Mouse (Mus musculus) intestine, postnatal 0 days (tissue): ENCODE data around the gene Dync2li1. TPM values are rescaled to one million over a fixed set of nuclear protein-coding genes. Genes with fewer than 3 reads are reported as not detected.

Experiments
- ATAC-seq: fragments of 200-750 bp; cut with Nextera tagmentation; 2 replicates; pipeline ENCODE4 v1.8.0; 2017; ENCODE audit warnings: mild to moderate bottlenecking, moderate TSS enrichment, moderate library complexity
- H3K27ac ChIP-seq: fragments of 300-500 bp; sonication (generic); 2 replicates; pipeline ENCODE4 v1.5.1; 2014; ENCODE audit warnings: mild to moderate bottlenecking, low read depth, low read length, moderate library complexity
- H3K27me3 ChIP-seq: fragments of 300-500 bp; sonication (generic); replicated peaks from 2 replicates; pipeline ENCODE4 v1.6.1; 2014; ENCODE audit warnings: low read length, mixed read lengths; ENCODE audit not compliant: control insufficient read depth, insufficient read depth
- H3K36me3 ChIP-seq: fragments of 300-500 bp; sonication (generic); 2 replicates; pipeline ENCODE4 v1.6.1; 2014; ENCODE audit warnings: mild to moderate bottlenecking, moderate library complexity; ENCODE audit not compliant: control insufficient read depth, insufficient read depth
- H3K4me1 ChIP-seq: fragments of 300-500 bp; sonication (generic); replicated peaks from 2 replicates; pipeline ENCODE4 v1.6.1; 2014; ENCODE audit warnings: antibody characterized with exemption, low read length, mixed read lengths; ENCODE audit not compliant: control insufficient read depth, insufficient read depth
- H3K4me2 ChIP-seq: fragments of 300-500 bp; sonication (generic); replicated peaks from 2 replicates; pipeline ENCODE4 v1.6.1; 2014; ENCODE audit warnings: low read depth, mild to moderate bottlenecking, moderate library complexity
- H3K4me3 ChIP-seq: fragments of 300-500 bp; sonication (generic); 2 replicates; pipeline ENCODE4 v1.5.1; 2014; ENCODE audit warnings: low read depth, low read length
- H3K9ac ChIP-seq: fragments of 300-500 bp; sonication (generic); 2 replicates; pipeline ENCODE4 v1.6.1; 2014; ENCODE audit warnings: mild to moderate bottlenecking, low read depth, low read length
- H3K9me3 ChIP-seq: fragments of 300-500 bp; sonication (generic); 2 replicates; pipeline ENCODE4 v1.6.1; 2016; ENCODE audit warnings: mixed run types; ENCODE audit not compliant: control insufficient read depth
- CTCF ChIP-seq: sonication (generic); IDR thresholded peaks from 2 replicates; pipeline ENCODE4 v1.5.1; 2016; ENCODE audit warnings: low read depth, mild to moderate bottlenecking, control low read depth, antibody characterized with exemption, moderate library complexity
- WGBS: fragments of 180-500 bp; shearing (Covaris S2); extraction: QIAGEN DNeasy Blood & Tissue Kit; methylation state at CpG from one replicate; pipeline ENCODE4 v1.1.7; 2014; 5-methylcytosine and 5-hydroxymethylcytosine counted together
- polyA plus RNA-seq: library from polyadenylated mRNA; unstranded; fragments of >200 nt; fragmentation: Nextera tagmentation; extraction: Ambion mirVana; gene quantifications from 2 replicates; pipeline ENCODE4 v1.2.1, GENCODE M21; 2015

Dync2li1 gene
- polyA plus RNA-seq, 1 experiment from 2014 or later: 10.1 TPM

DNA sequence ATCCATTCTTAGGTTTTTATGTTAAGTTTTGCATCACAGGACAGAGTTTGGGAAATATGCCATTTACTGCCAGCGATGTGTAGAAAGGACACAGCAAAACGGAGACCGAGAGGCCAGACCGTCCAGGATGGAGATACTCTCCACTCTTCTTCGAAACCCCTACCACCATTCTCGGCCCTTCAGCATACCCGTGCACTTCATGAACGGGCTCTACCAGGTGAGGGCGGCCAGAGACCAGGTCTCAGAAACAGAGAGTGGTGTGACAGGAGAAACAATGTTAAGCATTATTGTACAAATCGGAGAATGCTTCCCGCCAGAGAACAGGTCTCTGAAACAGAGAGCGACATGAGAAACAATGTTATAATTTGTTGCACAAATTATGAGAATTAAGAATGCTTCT, 28.4 kb upstream of the Dync2li1 start:
- ATAC-seq: no peak
- Histone ChIP-seq H3K9me3 (no peaks in the 10 kb centered on the region), H3K36me3 (no peaks in the 10 kb centered on the region; the same call in 1 of the 2 replicates), H3K27me3 (no peaks in the 10 kb centered on the region), H3K4me3 (no peak overlapping the region), H3K4me2 (no peak overlapping the region), H3K4me1 (no peaks in the 10 kb centered on the region), H3K27ac (no peak overlapping the region), H3K9ac (no peak overlapping the region)
- no peak for TF ChIP-seq CTCF
- WGBS: 89% methylated on average over 12 of the region's 12 CpGs

GRCm38 (mm10) chr17:84598928-84599327, 27.4 kb upstream of the Dync2li1 start:
- 93% methylated on average over 7 of the region's 7 CpGs for WGBS
- Histone ChIP-seq H3K27ac (no peak overlapping the region), H3K9ac (no peak overlapping the region), H3K27me3 (no peaks in the 10 kb centered on the region), H3K4me2 (no peak overlapping the region), H3K4me3 (no peak overlapping the region), H3K36me3 (no peaks in the 10 kb centered on the region; the same call in 1 of the 2 replicates), H3K4me1 (no peaks in the 10 kb centered on the region), H3K9me3 (no peaks in the 10 kb centered on the region)
- no peak for TF ChIP-seq CTCF
- no peak for ATAC-seq

GRCm38 (mm10) chr17:84600051-84600983, 26.0 kb upstream of the Dync2li1 start:
- Histone ChIP-seq H3K9ac (no peak overlapping the region), H3K27ac (no peak overlapping the region), H3K9me3 (no peaks in the 10 kb centered on the region), H3K4me2 (no peak overlapping the region), H3K4me1 (no peaks in the 10 kb centered on the region), H3K27me3 (no peaks in the 10 kb centered on the region), H3K36me3 (no peaks in the 10 kb centered on the region; the same call in 1 of the 2 replicates), H3K4me3 (no peak overlapping the region)
- ATAC-seq: no peak
- no peak for TF ChIP-seq CTCF
- 54% methylated on average over 9 of the region's 9 CpGs for WGBS

GRCm38 (mm10) chr17:84601805-84602204, 24.5 kb upstream of the Dync2li1 start:
- Histone ChIP-seq H3K4me3 (no peak overlapping the region), H3K9me3 (no peaks in the 10 kb centered on the region), H3K4me2 (no peak overlapping the region), H3K36me3 (no peaks in the 10 kb centered on the region), H3K9ac (no peak overlapping the region), H3K4me1 (no peaks in the 10 kb centered on the region), H3K27ac (no peak overlapping the region), H3K27me3 (no peaks in the 10 kb centered on the region)
- 96% methylated on average over 5 of the region's 5 CpGs for WGBS
- no peak for TF ChIP-seq CTCF
- no peak for ATAC-seq

DNA sequence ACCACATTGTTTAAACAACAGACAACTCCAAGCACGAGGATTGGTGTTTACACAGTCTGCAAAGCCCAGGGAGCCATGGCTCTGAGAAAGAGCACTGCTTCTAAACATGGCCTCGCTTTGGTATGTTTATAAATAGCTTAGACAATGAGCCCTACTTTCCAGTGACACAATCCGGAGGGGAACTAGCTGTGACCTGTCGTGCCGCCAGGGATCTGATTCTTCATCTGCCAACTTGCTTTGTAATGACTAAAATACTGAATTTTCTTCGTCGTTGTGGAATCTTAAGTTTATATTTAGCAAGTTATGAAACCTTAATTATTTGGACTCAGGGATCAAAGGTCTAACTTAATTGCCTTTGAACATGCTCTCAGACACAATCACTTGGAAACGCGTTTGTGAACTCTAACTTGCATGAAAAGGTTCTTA, 23.1 kb upstream of the Dync2li1 start:
- H3K27me3 ChIP-seq: no peaks in the 10 kb centered on the region
- no peaks in the 10 kb centered on the region for H3K9me3 ChIP-seq
- no peak overlapping the region for H3K9ac ChIP-seq
- TF ChIP-seq CTCF: no peak
- WGBS: 13% methylated on average over 9 of the region's 9 CpGs
- H3K4me1 ChIP-seq: no peaks in the 10 kb centered on the region
- no peaks in the 10 kb centered on the region for H3K36me3 ChIP-seq
- no peak overlapping the region for H3K4me3 ChIP-seq
- ATAC-seq: peak; percentile 57; the same call in 1 of the 2 replicates
- H3K27ac ChIP-seq: peak overlapping the region; percentile 41; the same call in 1 of the 2 replicates
- no peak overlapping the region; the same call in 1 of the 2 replicates for H3K4me2 ChIP-seq

DNA sequence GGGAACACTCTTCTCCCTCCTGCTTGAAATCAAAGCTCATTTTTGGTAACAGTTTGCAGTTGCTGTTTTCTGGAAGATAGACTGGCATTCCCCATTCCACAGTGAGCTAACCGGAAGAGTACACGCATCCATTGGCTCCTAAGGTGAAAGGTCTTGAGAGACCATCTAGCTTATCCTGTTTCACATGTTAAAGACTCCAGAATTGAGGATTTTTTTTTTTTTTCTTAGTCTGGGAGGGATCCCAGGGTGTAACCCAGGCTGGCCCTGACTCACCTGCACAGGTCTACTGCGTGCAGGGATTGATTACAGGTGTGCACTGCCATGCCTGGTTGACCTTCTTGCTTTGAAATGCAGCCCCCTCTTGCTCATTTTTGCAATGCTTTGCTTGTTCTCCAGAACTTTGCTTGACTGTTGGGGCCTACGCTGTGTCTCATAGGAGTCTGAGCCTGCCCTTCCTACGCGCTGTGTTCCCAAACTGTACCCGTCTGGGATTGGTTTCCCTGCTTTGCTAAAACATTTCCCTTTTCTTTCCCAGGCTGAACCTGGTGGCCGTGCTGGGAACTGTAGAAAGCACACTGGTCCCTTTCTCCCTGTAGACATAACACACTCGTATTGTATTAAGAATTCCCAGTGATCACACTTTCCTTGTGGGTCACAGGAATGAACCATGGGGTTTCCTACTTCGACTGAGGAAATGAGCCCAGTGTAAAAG, 22.4 kb upstream of the Dync2li1 start:
- Histone ChIP-seq H3K27me3 (no peaks in the 10 kb centered on the region), H3K4me1 (no peaks in the 10 kb centered on the region), H3K36me3 (no peaks in the 10 kb centered on the region), H3K4me2 (no peak overlapping the region; the same call in 1 of the 2 replicates), H3K27ac (peak overlapping the region; percentile 4), H3K4me3 (no peak overlapping the region), H3K9ac (no peak overlapping the region), H3K9me3 (no peaks in the 10 kb centered on the region)
- peak; percentile 54 for ATAC-seq
- 75% methylated on average over 10 of the region's 10 CpGs for WGBS
- peak; percentile 35 for TF ChIP-seq CTCF
